Mouse (Mus musculus): ENCODE results near the gene Gm20388.

GRCm38 (mm10) chr8:123442871-123443575 is 3532.4 kb downstream of the Gm20388 start:
- TF ChIP-seq EP300 (optimal IDR thresholded peaks at IDR 0.05) (no peak), CTCF (IDR thresholded peaks at IDR 0.05; ENCODE audit: low read depth) (peak; percentile 73)
